Mouse (Mus musculus) neutrophil, adult 5-6 weeks (primary cell): ENCODE results near the gene Mxd4. TPM values are rescaled to one million over a fixed set of nuclear protein-coding genes. Genes with fewer than 3 reads are reported as not detected.
A peak's percentile ranks its signal among the peaks of the same experiment; 100 is the strongest.

Experiments
- ATAC-seq: fragments of 151-379, 151-347 bp; 2 replicates; pipeline ENCODE4 v1.8.0; 2017; ENCODE audit warnings: mild to moderate bottlenecking, moderate TSS enrichment; ENCODE audit not compliant: insufficient number of reproducible peaks, poor library complexity, low FRiP score, severe bottlenecking; ENCODE audit errors: extremely low read depth
- total RNA-seq: library from RNA; stranded (forward); fragments of 200-1000 nt; gene quantifications from 2 replicates; pipeline ENCODE4 v1.2.3, GENCODE M21; 2017

Mxd4 gene
- total RNA-seq, result 60.3 and 62.8 TPM in 2 replicates

GRCm38 (mm10) chr5:34187601-34188316 lies at the start of gene Mxd4:
Mxd4 (minus strand) TSS chr5:34187720.
- peak; percentile 90 for ATAC-seq

GRCm38 (mm10) chr5:34235898-34236420 lies 48.4 kb upstream of the Mxd4 start:
- ATAC-seq, result peak; percentile 61

GRCm38 (mm10) chr5:34235056-34235455 lies 47.5 kb upstream of the Mxd4 start:
- ATAC-seq, result no peak

- no peak for ATAC-seq
Measured at GRCm38 (mm10) chr5:34233221-34233515, 45.6 kb upstream of the Mxd4 start.

- ATAC-seq, result peak; percentile 30; the same call in 1 of the 2 replicates
Measured at GRCm38 (mm10) chr5:34232481-34233220, 45.1 kb upstream of the Mxd4 start.

- no peak for ATAC-seq
Measured at GRCm38 (mm10) chr5:34231901-34232300, 44.4 kb upstream of the Mxd4 start.

GRCm38 (mm10) chr5:34230599-34231485 lies 43.3 kb upstream of the Mxd4 start:
- no peak for ATAC-seq

GRCm38 (mm10) chr5:34229503-34229902 lies 42.0 kb upstream of the Mxd4 start:
- no peak for ATAC-seq

- ATAC-seq, result no peak
Measured at GRCm38 (mm10) chr5:34225516-34225915, 38.0 kb upstream of the Mxd4 start.

- no peak for ATAC-seq
Measured at GRCm38 (mm10) chr5:34224515-34224914, 37.0 kb upstream of the Mxd4 start.

- no peak for ATAC-seq
Measured at GRCm38 (mm10) chr5:34220001-34220400, 32.5 kb upstream of the Mxd4 start.

GRCm38 (mm10) chr5:34218672-34219071 lies 31.2 kb upstream of the Mxd4 start:
- ATAC-seq, result no peak

GRCm38 (mm10) chr5:34217756-34218155 lies 30.2 kb upstream of the Mxd4 start:
- ATAC-seq, result no peak

- no peak for ATAC-seq
Measured at GRCm38 (mm10) chr5:34216025-34216424, 28.5 kb upstream of the Mxd4 start.

- no peak for ATAC-seq
Measured at GRCm38 (mm10) chr5:34213659-34214058, 26.1 kb upstream of the Mxd4 start.

GRCm38 (mm10) chr5:34210279-34210678 lies 22.8 kb upstream of the Mxd4 start:
- ATAC-seq, result peak; percentile 86

GRCm38 (mm10) chr5:34207503-34207902 lies 20.0 kb upstream of the Mxd4 start:
- no peak for ATAC-seq

GRCm38 (mm10) chr5:34205788-34206187 lies 18.3 kb upstream of the Mxd4 start:
- no peak for ATAC-seq

GRCm38 (mm10) chr5:34204911-34205310 lies 17.4 kb upstream of the Mxd4 start:
- no peak for ATAC-seq
